Mouse (Mus musculus) heart, embryonic 11.5 days (tissue): ENCODE results near the gene Col6a4. TPM values are rescaled to one million over a fixed set of nuclear protein-coding genes. Genes with fewer than 3 reads are reported as not detected.

Experiments
- ATAC-seq: fragments of 200-750 bp; cut with Nextera tagmentation; replicated peaks from 2 replicates; pipeline ENCODE4 v1.8.0; 2017; ENCODE audit warnings: moderate library complexity; ENCODE audit not compliant: insufficient number of reproducible peaks, low FRiP score, low TSS enrichment
- H3K27ac ChIP-seq: fragments of 300-500 bp; sonication (generic); 2 replicates; pipeline ENCODE4 v1.5.1; 2014; ENCODE audit warnings: mild to moderate bottlenecking, low read depth, low read length
- H3K27me3 ChIP-seq: fragments of 300-500 bp; sonication (generic); 2 replicates; pipeline ENCODE4 v1.6.1; 2014; ENCODE audit warnings: mild to moderate bottlenecking, low read length, mixed read lengths; ENCODE audit not compliant: control insufficient read depth, insufficient read depth
- H3K36me3 ChIP-seq: fragments of 300-500 bp; sonication (generic); 2 replicates; pipeline ENCODE4 v1.6.1; 2014; ENCODE audit warnings: mild to moderate bottlenecking, low read length, moderate library complexity, mixed read lengths; ENCODE audit not compliant: control insufficient read depth, insufficient read depth
- H3K4me1 ChIP-seq: fragments of 300-500 bp; sonication (generic); 2 replicates; pipeline ENCODE4 v1.6.1; 2014; ENCODE audit warnings: low read length; ENCODE audit not compliant: control insufficient read depth, insufficient read depth
- H3K4me2 ChIP-seq: fragments of 300-500 bp; sonication (generic); 2 replicates; pipeline ENCODE4 v1.6.1; 2014; ENCODE audit warnings: mild to moderate bottlenecking, moderate library complexity
- H3K4me3 ChIP-seq: fragments of 300-500 bp; sonication (generic); 2 replicates; pipeline ENCODE4 v1.5.1; 2014; ENCODE audit warnings: low read depth, low read length
- H3K9ac ChIP-seq: fragments of 300-500 bp; sonication (generic); 2 replicates; pipeline ENCODE4 v1.6.1; 2014; ENCODE audit warnings: mild to moderate bottlenecking, low read depth, low read length, moderate library complexity
- H3K9me3 ChIP-seq: fragments of 300-500 bp; sonication (generic); replicated peaks from 2 replicates; pipeline ENCODE4 v1.6.1; 2016; ENCODE audit warnings: low read length; ENCODE audit not compliant: control insufficient read depth
- WGBS: fragments of 180-500 bp; shearing (Covaris S2); extraction: QIAGEN DNeasy Blood & Tissue Kit; methylation state at CpG from one replicate; pipeline ENCODE4 v1.1.7; 2014; ENCODE audit not compliant: insufficient replicate concordance; 5-methylcytosine and 5-hydroxymethylcytosine counted together
- polyA plus RNA-seq: library from polyadenylated mRNA; unstranded; fragments of >200 nt; fragmentation: Nextera tagmentation; extraction: Ambion mirVana; gene quantifications from 2 replicates; pipeline ENCODE4 v1.2.1, GENCODE M21; 2014

Gene Col6a4
- polyA plus RNA-seq, 1 experiment from 2014 or later, result 0.06 TPM

- H3K36me3 ChIP-seq, result no peaks in the 10 kb centered on the region
- H3K4me1 ChIP-seq, result no peaks in the 10 kb centered on the region
- 78% methylated on average over 9 of the region's 9 CpGs for WGBS
- no peak overlapping the region for H3K9ac ChIP-seq
- H3K27ac ChIP-seq, result no peak overlapping the region
- H3K4me3 ChIP-seq, result no peak overlapping the region
- H3K9me3 ChIP-seq, result no peaks in the 10 kb centered on the region
- H3K27me3 ChIP-seq, result no peaks in the 10 kb centered on the region
- ATAC-seq, result no peak
- no peak overlapping the region for H3K4me2 ChIP-seq
Observed at GRCm38 (mm10) chr9:106043921-106044503, 52.6 kb downstream of the Col6a4 start.

- H3K4me3 ChIP-seq, result no peak overlapping the region
- no peak overlapping the region for H3K9ac ChIP-seq
- H3K9me3 ChIP-seq, result no peaks in the 10 kb centered on the region
- no peak for ATAC-seq
- no peaks in the 10 kb centered on the region for H3K4me1 ChIP-seq
- no peak overlapping the region for H3K27ac ChIP-seq
- no peaks in the 10 kb centered on the region for H3K27me3 ChIP-seq
- WGBS, result 68% methylated on average over 8 of the region's 8 CpGs
- no peak overlapping the region for H3K4me2 ChIP-seq
- H3K36me3 ChIP-seq, result no peaks in the 10 kb centered on the region
Observed at GRCm38 (mm10) chr9:106039915-106040659, 56.5 kb downstream of the Col6a4 start.

GRCm38 (mm10) chr9:106039276-106039675, 57.3 kb downstream of the Col6a4 start:
- ATAC-seq, result no peak
- 41% methylated on average over 1 of the region's 1 CpGs for WGBS

GRCm38 (mm10) chr9:106038865-106039264, 57.7 kb downstream of the Col6a4 start:
- 12% methylated on average over 4 of the region's 4 CpGs for WGBS
- H3K27me3 ChIP-seq, result no peaks in the 10 kb centered on the region
- no peak overlapping the region for H3K4me3 ChIP-seq
- H3K36me3 ChIP-seq, result no peaks in the 10 kb centered on the region
- no peak for ATAC-seq
- H3K27ac ChIP-seq, result no peak overlapping the region
- H3K9me3 ChIP-seq, result no peaks in the 10 kb centered on the region
- no peak overlapping the region for H3K9ac ChIP-seq
- H3K4me1 ChIP-seq, result no peaks in the 10 kb centered on the region
- no peak overlapping the region for H3K4me2 ChIP-seq

More at GRCm38 (mm10) chr9:106039276-106039675, 57.3 kb downstream of the Col6a4 start:
- H3K27ac ChIP-seq, result no peak overlapping the region
- no peaks in the 10 kb centered on the region for H3K36me3 ChIP-seq
- no peak overlapping the region for H3K4me3 ChIP-seq
- H3K9me3 ChIP-seq, result no peaks in the 10 kb centered on the region
- H3K9ac ChIP-seq, result no peak overlapping the region
- H3K27me3 ChIP-seq, result no peaks in the 10 kb centered on the region
- H3K4me2 ChIP-seq, result no peak overlapping the region
- no peaks in the 10 kb centered on the region for H3K4me1 ChIP-seq

GRCm38 (mm10) chr9:106015666-106016065, 80.9 kb downstream of the Col6a4 start:
- 74% methylated on average over 3 of the region's 3 CpGs for WGBS
- Histone ChIP-seq H3K9me3 (no peaks in the 10 kb centered on the region), H3K9ac (no peak overlapping the region), H3K36me3 (no peaks in the 10 kb centered on the region), H3K4me2 (no peak overlapping the region), H3K4me3 (no peak overlapping the region), H3K4me1 (no peaks in the 10 kb centered on the region), H3K27me3 (no peaks in the 10 kb centered on the region), H3K27ac (no peak overlapping the region)
- no peak for ATAC-seq

GRCm38 (mm10) chr9:106013139-106013538, 83.4 kb downstream of the Col6a4 start:
- Histone ChIP-seq H3K9me3 (no peaks in the 10 kb centered on the region), H3K4me1 (no peaks in the 10 kb centered on the region), H3K27me3 (no peaks in the 10 kb centered on the region), H3K9ac (no peak overlapping the region), H3K27ac (no peak overlapping the region), H3K4me3 (no peak overlapping the region), H3K4me2 (no peak overlapping the region), H3K36me3 (no peaks in the 10 kb centered on the region)
- 79% methylated on average over 11 of the region's 11 CpGs for WGBS
- no peak for ATAC-seq

GRCm38 (mm10) chr9:105997955-105998354, 98.6 kb downstream of the Col6a4 start:
- Histone ChIP-seq H3K9ac (no peak overlapping the region), H3K27ac (no peak overlapping the region), H3K27me3 (no peaks in the 10 kb centered on the region), H3K4me1 (no peaks in the 10 kb centered on the region), H3K4me2 (no peak overlapping the region), H3K4me3 (no peak overlapping the region), H3K9me3 (no peaks in the 10 kb centered on the region), H3K36me3 (no peaks in the 10 kb centered on the region)
- ATAC-seq, result no peak
- 49% methylated on average over 11 of the region's 11 CpGs for WGBS

- ATAC-seq, result no peak
- Histone ChIP-seq H3K27me3 (no peaks in the 10 kb centered on the region), H3K9me3 (no peaks in the 10 kb centered on the region), H3K36me3 (no peaks in the 10 kb centered on the region), H3K4me2 (no peak overlapping the region), H3K27ac (no peak overlapping the region), H3K4me3 (no peak overlapping the region), H3K9ac (no peak overlapping the region), H3K4me1 (no peaks in the 10 kb centered on the region)
- 77% methylated on average over 6 of the region's 6 CpGs for WGBS
Observed at GRCm38 (mm10) chr9:105992425-105992824, 104.2 kb downstream of the Col6a4 start.

GRCm38 (mm10) chr9:105990099-105990498, 106.5 kb downstream of the Col6a4 start:
- Histone ChIP-seq H3K27ac (no peak overlapping the region), H3K27me3 (no peaks in the 10 kb centered on the region), H3K4me2 (no peak overlapping the region), H3K4me1 (no peaks in the 10 kb centered on the region), H3K36me3 (no peaks in the 10 kb centered on the region), H3K9me3 (no peaks in the 10 kb centered on the region), H3K4me3 (no peak overlapping the region), H3K9ac (no peak overlapping the region)
- WGBS, result 75% methylated on average over 6 of the region's 6 CpGs
- no peak for ATAC-seq
